Mouse (Mus musculus): ENCODE measurements around the gene Col1a2. TPM values are rescaled to one million over a fixed set of nuclear protein-coding genes. Genes with fewer than 3 reads are reported as not detected.

Col1a2 gene
- polyA plus RNA-seq, 1 experiment from 2014 or later: 528 TPM

Other genes with a start within 250 kb of the Col1a2 start
- 20.3 and 22.7 TPM in 2 replicates for gene Casd1, start 96.0 kb downstream of the Col1a2 start, polyA plus RNA-seq (2015; fragmentation: Nextera tagmentation; extraction: Ambion mirVana)
- 45.6 and 47.5 TPM in 2 replicates for gene Sgce, start 242.4 kb downstream of the Col1a2 start, polyA plus RNA-seq (2015; fragmentation: Nextera tagmentation; extraction: Ambion mirVana)
- gene Peg10, start 242.5 kb downstream of the Col1a2 start, polyA plus RNA-seq (2015; fragmentation: Nextera tagmentation; extraction: Ambion mirVana): 2.8 and 3.2 TPM in 2 replicates

Measured in intestine, embryonic 15.5 days (tissue).